Mouse (Mus musculus) adrenal gland, postnatal 10 days (tissue): ENCODE results near the gene Matn3. TPM values are rescaled to one million over a fixed set of nuclear protein-coding genes. Genes with fewer than 3 reads are reported as not detected.

Experiments used
- DNase-seq: peaks from one replicate; pipeline ENCODE4 v3.0.0; 2021; ENCODE audit warnings: mixed read lengths
- total RNA-seq, 2 experiments: library from RNA; stranded (reverse); gene quantifications; 2 replicates each; pipeline ENCODE4 v1.2.3; 2021

Matn3 gene
- total RNA-seq, 2 experiments from 2014 or later = 0.30 TPM; not detected in 1

DNA sequence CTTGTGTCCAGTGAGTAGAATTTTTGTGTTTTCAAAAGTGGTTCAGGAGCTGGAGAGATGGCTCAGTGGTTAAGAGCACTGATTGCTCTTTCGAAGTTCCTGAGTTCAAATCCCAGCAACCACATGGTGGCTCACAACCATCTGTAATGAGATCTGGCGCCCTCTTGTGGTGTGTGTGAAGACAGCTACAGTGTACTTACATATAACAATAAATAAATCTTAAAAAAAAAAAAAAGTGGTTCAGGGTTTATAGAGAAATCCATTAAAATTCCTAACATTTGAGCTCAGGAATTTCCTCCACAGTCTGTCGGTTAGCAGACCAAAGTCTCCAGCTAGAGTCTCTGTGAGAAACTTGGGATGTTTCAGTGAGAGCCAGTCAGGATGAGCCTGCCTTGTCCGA is 11.5 kb upstream of the Matn3 start:
- peak; percentile 38 for DNase-seq

DNA sequence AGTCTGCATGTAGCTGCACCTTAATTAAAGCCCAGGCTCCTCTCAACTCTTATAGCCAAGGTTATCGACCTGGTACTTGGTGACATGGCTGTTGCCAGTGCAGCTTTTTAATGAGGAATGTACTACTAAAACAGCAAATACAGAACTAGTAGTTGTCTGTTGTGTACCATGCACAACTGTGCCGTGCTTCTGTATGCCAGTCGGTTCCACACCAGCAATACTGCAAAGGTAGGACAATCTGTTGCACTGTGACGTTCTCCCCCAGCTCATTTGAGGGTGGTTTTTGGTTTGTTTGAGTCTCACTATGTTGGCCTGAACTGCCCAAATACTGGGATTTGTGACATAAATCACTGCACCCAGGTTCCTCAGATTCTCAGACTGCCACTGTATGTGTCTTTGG is 8.2 kb upstream of the Matn3 start:
- no peak for DNase-seq

DNA sequence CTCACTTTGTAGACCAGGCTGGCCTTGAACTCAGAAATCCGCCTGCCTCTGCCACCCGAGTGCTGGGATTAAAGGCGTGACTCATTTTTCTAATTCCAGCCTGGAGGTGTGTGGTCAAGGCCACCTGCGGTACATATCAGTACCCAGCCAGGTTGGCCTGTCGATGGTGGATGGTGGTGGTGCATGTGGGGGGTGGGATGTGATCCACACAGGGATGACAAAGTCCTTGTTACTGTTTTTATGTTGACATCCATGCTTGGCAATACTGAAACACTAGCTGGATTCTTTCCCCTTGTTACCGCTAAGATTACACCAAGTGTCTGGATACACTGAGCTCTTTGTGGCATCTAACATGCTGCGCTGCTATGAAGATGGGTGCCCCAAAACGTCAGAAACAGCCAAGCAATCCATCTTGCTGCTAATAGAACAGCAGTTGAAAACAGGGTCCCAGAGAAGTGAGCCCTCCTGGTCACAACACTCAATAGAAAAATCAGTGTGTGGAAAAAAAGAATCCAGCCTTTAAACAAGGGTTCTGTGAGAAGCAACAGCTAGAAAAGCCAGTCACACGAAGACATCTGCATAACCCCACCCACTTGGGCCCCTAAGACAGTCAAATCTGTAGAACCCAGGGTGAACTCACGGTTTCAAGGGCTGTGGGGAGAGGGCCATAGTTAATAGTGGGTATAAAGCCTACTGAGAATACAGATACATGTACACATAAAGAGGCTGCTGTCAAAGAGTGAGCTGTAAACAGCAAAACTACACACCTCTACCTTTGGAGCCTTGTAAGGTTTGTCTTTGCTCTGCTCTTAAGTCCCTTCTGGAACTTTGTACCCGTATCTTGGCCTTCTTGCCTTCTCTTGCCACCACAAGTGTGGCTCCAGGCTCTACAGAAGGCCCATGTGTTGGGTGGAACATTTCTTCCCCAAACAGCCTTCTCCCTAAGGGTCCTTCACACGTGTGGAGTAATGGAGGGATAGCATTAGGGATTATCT is 7.4 kb upstream of the Matn3 start:
- DNase-seq = no peak

DNA sequence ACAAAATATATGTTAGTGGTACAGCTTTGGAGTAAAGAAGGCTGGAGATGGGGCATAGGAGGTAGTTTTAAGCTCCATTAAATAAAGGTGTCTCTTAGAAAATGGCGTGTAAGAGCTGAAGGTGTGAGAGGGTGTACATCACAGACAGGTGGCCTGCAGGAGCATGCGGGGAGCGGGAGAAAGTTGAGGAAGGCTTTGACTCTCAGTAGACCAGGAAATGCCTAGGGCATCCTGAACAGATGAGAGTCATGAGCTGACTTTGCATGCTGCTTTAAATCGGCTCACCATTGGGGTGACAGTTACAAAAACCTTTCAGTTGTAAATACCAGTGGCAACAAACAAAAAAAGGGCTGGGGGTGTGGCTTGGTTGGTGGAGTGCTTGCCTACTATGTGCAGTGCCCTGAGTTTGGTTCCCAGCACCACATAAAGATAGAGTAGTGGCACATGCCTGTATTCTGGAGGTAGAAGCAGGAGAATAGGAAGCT is 6.6 kb upstream of the Matn3 start:
- no peak for DNase-seq

- DNase-seq = no peak
Measured at GRCm38 (mm10) chr12:8941699-8942392, 5.9 kb upstream of the Matn3 start.

DNA sequence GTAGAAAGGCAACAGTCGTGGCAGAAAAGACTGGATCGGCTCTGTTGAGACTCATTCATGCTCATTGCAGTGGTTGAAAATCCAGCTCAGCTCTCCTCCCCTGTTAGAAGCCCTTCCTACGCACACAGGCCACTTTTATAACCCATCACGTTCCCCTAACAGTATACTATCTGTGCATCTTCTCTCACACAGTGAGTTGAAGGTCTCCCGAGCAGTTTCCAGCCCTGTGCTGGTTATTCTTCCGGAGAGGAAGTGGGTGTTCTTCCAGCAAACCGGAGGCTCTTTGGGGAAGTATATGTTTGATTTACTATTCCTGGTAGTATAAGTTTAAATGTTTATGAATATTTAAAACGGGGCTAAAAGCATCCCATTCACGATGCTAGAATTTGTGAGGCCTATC is 566 bp upstream of the Matn3 start:
- no peak for DNase-seq

DNA sequence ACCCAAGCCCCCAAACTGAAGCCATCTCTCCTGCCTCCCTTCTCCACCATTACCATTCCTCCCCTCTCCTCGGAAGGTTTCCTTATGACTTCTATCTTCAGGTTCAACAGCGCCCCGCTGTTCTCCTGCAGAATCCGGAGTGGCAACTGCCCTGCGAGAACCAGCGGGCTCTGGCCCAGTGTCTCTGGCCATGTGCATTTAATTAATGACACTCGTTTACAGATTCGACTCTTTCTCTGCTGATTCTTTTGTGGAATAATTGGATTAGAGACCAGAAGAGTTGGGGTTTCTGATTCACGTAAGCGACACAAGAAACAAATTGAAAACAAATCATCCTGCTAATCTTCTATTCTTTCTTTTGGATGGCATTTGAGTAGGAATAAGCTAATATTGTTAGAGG is 5.4 kb downstream of the Matn3 start:
- no peak for DNase-seq

DNA sequence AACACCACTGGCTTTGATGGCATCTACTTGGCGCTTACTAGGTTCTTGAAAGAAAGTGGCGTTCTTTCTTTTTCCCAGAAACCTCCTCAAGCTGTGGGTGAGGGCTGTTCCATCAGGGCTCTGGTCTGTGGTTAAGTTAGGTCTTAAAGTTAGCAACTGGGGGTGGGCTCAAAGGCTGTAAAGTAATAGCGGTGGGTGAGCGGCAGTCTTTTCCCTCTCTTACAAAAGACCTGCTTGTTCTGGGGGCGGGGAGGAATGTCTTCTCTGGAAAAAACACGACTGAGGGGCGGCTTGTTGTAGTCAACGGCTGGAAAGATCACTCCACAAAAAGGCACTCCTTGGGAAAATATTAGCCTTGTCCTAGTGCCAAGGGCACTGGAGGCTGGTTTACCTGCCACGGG is 6.4 kb downstream of the Matn3 start:
- DNase-seq = no peak

- no peak for DNase-seq
Measured at GRCm38 (mm10) chr12:8961607-8962316, 14.0 kb downstream of the Matn3 start.

DNA sequence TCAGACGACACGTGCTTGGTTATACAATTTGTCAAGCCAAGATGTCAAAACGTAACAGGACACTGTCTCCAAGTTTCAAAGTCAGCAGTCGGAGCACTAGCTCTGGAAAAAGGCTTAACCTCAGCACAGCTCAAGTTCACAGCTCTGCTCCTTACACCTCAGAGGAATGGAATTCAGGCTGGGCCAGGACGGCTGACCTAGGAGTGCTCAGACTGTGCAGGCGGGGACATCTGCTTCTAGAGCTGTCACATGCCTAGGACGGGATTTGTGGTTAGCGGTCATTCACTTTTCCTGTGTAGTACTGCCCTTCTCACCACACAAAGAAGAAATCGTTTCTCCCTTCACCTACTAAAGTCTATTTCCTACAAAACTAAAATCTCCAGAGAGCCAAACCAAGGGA is 22.1 kb downstream of the Matn3 start:
- DNase-seq = peak; percentile 38

DNA sequence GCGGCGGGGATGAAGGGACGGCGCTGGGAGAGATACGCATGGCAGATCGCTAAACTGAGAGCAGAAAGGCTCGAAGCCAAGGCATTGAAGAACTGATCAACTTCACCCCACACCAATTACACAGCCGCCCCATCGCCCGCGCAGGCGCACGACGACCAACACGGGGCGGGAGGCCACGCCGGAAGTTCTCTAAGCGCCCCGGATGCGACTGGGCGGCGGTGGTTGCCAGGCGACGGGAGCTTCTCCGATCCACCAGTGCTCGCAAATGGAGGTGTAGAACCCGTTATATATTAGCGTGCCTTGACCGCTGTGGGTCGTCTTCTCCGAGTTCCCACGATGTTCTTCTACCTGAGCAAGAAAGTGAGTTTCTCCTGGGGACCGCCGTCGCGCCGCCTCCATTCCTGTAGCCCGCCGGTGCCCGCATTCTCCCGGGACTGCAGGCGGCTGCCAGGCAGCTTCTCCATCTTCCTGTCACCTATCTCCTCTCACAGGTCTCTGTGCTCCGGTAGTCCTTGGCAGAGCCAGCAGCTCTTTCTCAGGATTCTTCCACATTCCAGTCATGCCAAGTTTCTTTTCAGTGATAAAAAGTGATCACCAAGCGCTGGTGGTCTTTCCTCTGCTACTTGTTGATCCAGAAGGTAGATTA is 26.2 kb downstream of the Matn3 start, which contains the start of gene Wdr35:
TSS of gene Wdr35 (plus strand) at position 73 of the 646 bp plus-strand sequence.
- DNase-seq = peak; percentile 93

DNA sequence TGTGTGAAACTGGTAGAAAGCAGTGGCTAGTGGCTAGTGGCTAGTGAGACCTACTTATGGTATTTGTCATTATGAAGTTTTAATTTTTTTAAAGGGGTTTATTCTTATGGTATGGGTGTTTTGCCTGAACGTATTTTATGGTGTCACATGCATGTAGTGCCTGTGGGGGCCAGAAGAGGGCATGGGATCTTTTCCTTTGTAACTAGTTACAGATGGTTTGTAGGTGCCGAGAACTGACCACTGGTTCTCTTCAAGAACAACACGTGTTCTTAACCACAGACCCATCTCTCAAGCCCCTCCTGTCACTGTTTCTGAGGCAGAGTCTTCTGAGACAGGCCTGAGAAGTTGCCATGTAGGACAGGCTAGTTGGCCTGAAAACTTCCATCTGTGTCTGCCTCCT is 27.3 kb downstream of the Matn3 start:
- no peak for DNase-seq

GRCm38 (mm10) chr12:8993231-8993630 is 45.5 kb downstream of the Matn3 start:
- DNase-seq = no peak

- DNase-seq = no peak
Measured at GRCm38 (mm10) chr12:8998318-8998717, 50.6 kb downstream of the Matn3 start.

GRCm38 (mm10) chr12:9002038-9002648 is 54.4 kb downstream of the Matn3 start:
- DNase-seq = peak; percentile 63

DNA sequence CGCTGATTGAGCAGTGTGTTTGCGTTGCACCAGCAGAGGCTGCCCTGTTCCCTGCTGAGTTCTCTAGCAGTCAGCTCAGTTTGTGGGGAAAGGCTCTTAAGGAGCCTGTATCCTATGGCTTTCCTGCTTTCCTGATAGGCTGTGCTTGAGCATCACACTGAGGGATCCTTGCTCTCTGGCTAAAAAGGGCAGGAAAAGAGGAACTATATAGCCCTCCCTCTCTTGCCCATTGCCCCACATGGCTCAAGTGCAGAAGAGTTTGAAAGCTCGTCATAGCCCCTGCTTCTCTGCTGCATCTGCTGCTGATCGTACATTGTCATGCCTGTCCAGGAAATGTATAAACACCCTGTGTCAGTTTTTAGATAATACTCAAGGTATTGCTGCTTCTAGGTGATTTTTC is 59.4 kb downstream of the Matn3 start:
- no peak for DNase-seq

- DNase-seq = no peak
Measured at GRCm38 (mm10) chr12:9007811-9008210, 60.1 kb downstream of the Matn3 start.

DNA sequence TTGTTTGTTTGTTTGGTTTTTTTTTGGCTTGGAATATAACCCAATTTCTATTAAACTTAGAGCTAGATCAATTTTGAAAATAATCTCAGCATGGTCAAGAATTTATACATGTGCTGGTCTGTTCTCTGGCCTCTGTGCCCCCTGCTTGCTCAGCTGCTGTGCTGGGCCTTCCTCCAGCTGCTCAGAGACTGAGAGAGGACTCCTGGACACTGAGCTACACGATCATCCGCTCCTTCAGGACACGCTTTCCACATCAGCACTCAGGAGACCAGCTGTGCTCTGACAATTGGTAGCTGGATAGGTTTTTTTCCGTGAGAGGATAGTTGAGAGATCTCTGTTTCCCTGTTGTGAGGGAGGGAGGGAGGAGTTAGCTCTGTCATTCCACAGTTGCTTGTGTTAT is 62.6 kb downstream of the Matn3 start:
- DNase-seq = no peak

- no peak for DNase-seq
Measured at GRCm38 (mm10) chr12:9016376-9016775, 68.6 kb downstream of the Matn3 start.

- no peak for DNase-seq
Measured at GRCm38 (mm10) chr12:9020431-9020830, 72.7 kb downstream of the Matn3 start.

DNA sequence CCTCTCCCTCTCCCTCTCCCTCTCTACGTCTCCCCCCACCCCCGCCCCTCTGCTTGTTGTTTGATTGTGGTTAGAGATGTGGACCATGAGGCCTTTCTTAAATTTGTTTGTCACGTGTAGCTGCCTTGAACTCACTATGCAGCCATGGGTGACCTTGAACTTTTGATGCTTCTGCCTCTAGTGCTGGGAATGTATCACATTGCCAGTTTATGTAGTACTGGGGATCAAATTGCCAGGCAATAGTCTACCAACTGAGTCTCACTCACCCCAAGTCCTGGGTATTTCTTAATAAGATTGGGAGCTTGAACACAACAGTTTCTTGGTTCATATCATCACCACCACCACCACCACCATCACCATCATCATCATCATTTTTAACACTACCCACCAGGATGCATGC is 73.3 kb downstream of the Matn3 start:
- DNase-seq = no peak
